Mouse (Mus musculus) ovary, postnatal 10 days (tissue): ENCODE measurements around the gene Loxl1.
A peak's percentile ranks its signal among the peaks of the same experiment; 100 is the strongest.
"Not testable (repeated sequence)": the region's sequence is repeated elsewhere in the genome, so short reads cannot be mapped to it uniquely, and the experiment has no call there.

Source experiments
- DNase-seq: peaks from one replicate; pipeline ENCODE4 v3.0.0; 2022; ENCODE audit warnings: low spot score

Gene Loxl1

DNA sequence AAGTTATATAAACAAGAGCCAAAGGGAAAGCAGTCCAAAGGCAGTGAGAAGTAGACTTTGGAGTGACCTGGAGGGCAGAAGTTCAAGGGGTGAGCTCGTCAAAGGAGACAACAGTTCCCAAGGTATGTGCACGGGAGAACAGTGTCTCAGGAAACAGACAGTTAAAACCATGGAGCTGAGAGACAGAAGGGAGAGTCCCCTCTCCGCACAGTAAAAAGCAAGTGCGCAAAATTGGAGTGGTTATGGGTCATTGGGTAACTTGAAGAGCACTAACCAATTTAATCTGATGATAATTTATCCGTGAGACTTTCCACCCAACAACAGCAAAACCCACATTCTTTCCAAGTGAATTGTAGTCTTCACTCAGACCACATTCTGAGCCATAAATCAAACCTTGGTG, 36.6 kb downstream of the Loxl1 start:
- no peak for DNase-seq

DNA sequence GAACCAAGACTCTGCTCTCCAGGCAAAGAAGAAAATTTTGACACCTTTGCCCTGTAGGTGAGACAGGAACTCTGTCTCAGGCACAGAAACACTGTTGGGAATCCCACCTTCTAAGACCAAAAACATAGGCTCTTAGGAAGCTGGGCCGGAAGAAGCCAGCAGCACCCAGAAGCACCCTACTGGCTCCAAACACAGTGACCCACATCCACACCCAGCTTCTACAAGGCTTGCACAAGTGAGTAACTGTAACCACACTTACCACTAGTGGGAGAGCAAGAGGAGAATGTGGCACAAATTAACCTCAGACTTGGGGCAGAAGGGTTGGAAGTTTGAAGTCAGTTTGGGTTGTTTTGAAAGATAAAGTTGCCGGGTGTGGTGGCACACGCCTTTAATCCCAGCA, 37.2 kb downstream of the Loxl1 start:
- DNase-seq = no peak

- DNase-seq = no peak
Measured at GRCm38 (mm10) chr9:58275115-58275774, 37.7 kb downstream of the Loxl1 start.

DNA sequence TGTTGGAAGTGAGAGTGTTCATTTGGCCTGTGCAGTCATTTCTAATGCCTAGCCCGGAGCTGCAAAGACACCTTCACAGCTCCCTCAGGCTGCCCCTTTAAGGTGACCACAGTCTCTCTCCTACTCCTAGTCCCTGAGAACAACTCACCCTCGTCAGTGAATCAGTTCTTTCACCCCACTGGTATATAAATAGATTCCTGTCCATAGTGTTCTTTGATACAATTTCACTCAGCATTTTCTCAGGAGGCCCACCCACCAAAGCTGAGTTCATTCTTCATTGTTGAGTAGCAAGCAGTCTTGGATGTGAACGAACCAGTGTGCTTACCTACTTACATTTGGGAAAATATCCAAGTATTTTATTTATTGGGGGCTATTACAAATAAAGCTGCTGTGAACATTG, 38.4 kb downstream of the Loxl1 start:
- DNase-seq = no peak

- no peak for DNase-seq
Measured at GRCm38 (mm10) chr9:58274101-58274604, 38.8 kb downstream of the Loxl1 start.

GRCm38 (mm10) chr9:58272855-58273254, 40.1 kb downstream of the Loxl1 start:
- DNase-seq = no peak

- no peak for DNase-seq
Measured at GRCm38 (mm10) chr9:58272068-58272541, 40.9 kb downstream of the Loxl1 start.

- DNase-seq = not testable (repeated sequence)
Measured at GRCm38 (mm10) chr9:58271551-58271950, 41.4 kb downstream of the Loxl1 start.

DNA sequence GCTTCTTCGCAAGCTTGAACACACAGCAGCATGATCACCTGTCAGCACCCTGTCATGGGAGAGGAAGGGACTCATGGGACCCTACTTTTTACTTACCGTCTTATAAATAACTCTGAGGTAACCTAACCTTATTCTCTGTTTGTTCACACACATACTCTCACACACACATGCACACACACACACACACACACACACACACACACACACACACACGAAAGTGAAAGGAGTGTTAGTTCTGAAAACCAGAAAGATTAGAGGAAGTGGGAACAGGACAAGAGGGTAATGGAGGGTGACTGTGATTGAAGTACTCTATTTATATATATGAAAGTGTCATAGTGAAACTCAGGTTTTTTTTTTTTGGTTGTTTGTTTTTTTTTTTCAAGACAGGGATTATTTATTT, 41.9 kb downstream of the Loxl1 start:
- no peak for DNase-seq

GRCm38 (mm10) chr9:58270081-58270480, 42.9 kb downstream of the Loxl1 start:
- DNase-seq = no peak

DNA sequence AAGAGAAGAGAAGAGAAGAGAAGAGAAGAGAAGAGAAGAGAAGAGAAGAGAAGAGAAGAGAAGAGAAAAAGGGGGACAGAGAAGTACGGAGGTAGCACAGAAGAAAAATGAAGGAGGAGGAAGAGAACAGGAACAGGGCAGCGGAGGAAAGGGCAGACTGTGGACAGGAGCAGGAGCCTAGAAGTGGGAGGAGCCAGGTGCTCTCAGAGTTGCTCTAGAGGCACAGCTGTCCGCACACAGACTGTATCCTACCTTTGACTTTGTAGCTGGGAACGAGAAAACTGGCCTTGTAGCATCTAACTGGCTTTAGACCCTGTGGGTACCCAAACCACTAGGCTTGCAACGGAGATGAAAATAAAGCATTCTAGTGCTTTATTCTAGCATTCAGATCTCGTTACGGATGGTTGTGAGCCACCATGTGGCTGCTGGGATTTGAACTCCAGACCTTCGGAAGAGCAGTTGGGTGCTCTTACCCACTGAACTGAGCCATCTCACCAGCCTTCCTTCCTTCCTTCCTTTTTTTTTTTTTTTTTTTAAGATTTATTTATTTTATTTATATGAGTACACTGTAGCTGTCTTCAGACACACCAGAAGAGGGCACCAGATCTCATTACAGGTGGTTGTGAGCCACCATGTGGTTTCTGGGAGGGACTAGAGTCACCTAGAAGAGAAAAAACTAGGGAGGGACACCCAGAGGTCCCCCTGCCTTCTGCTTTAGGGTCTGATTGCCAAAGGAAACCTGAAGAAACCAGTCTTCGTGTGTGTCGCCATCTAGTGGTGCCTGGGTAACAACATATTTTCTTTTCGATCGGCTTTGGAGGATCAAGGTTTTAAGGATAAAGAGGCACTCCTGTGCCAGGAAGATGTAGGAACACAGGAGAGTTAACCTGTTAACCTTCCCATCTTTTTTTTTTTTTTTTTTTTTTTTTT, 44.3 kb downstream of the Loxl1 start:
- no peak for DNase-seq

- DNase-seq = no peak
Measured at GRCm38 (mm10) chr9:58267046-58267445, 45.9 kb downstream of the Loxl1 start.

GRCm38 (mm10) chr9:58266571-58267011, 46.4 kb downstream of the Loxl1 start:
- no peak for DNase-seq

DNA sequence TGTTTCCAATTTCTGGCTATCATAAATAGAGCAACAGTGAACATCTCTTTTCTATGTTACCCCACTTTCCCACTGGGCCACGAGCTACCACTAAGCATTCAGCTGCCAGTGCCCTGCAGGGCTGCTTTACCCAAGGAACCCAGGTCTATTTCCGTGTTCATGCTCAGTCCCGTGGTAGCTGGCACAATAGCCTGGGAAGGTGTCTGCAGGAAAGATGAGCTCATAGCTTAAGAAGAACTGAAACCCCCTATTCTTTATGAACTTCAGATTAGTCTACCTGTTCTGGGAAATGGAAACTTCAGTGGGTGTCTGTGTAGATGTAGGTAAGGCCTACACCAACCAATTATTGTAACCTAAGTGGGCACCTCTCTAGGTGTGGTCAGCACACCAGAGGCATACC, 47.6 kb downstream of the Loxl1 start:
- no peak for DNase-seq

DNA sequence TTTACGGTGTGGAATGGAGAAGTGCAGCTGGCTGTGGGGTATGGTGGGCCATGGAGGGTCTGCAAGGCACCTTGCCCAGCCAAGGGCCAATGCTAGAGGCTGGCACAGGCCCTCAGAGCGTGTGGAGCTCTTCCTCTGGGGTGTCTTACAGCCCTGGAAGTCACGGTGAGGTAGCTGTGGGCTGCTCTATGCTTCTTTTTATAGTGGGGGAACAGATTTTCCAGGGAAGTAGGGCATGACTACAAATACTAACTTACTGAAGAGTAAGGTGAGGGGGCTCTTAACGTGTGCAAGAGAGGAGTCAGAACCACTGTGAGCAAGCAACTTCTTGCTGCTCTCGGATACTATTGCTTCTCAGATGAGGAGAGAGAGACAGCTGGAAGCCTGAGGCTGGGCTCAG, 50.5 kb downstream of the Loxl1 start:
- no peak for DNase-seq

GRCm38 (mm10) chr9:58255704-58256685, 57.0 kb downstream of the Loxl1 start:
- DNase-seq = no peak

DNA sequence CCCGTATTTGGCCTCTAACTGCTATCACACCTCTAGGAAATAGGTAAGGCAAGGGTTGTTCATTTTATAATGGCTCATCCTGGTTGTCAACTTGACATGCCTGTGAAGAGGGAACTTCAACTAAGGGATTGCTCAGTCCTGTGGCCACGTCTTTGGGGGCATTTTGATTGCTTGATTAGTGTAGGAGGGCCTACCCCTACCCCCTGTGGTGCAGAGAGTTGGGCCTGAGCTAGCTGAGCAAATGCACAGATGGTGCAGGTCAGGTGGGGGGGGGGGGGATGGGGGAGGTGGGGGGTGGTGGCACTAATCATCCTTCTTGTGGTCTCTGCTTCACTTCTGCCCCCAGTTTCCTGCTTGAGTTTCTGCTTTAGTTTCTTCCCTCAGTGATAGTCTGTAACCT, 57.9 kb downstream of the Loxl1 start:
- no peak for DNase-seq

- DNase-seq = not testable (repeated sequence)
Measured at GRCm38 (mm10) chr9:58253805-58254122, 59.2 kb downstream of the Loxl1 start.

- DNase-seq = peak; percentile 91
Measured at GRCm38 (mm10) chr9:58253033-58253804, 59.8 kb downstream of the Loxl1 start, which contains the start of gene Stoml1. Stoml1 (plus strand) TSS chr9:58253164.

DNA sequence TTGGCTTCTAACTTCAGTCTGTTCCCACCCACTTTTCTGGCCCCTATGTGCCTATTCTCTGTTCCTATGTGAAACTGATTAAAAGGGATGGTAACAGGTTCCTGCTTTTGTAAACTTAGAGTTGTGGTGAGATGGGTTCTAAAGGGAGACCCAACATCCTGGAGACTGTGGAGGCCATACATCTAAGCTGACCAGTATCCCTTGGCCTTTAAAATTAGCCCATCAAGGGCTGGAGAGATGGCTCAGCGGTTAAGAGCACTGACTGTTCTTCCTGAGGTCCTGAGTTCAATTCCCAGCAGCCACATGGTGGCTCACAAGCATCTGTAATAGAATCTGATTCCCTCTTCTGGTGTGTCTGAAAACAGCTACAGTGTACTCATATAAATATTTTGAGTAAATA, 62.3 kb downstream of the Loxl1 start:
- not testable (repeated sequence) for DNase-seq

- DNase-seq = no peak
Measured at GRCm38 (mm10) chr9:58250322-58250721, 62.7 kb downstream of the Loxl1 start.
